Mouse (Mus musculus): Measurements from ENCODE around the gene B4galnt1. TPM values are rescaled to one million over a fixed set of nuclear protein-coding genes. Genes with fewer than 3 reads are reported as not detected.
"Not testable (repeated sequence)": the region's sequence is repeated elsewhere in the genome, so short reads cannot be mapped to it uniquely, and the experiment has no call there.

Gene B4galnt1
- polyA plus RNA-seq, 1 experiment from 2014 or later = 27.2 TPM

GRCm38 (mm10) chr10:127156089-127156488 lies 8.9 kb upstream of the B4galnt1 start:
- Histone ChIP-seq H3K4me3 (ENCODE audit: low read depth, low read length) (no peak overlapping the region), H3K4me2 (ENCODE audit: low read depth, low read length) (no peak overlapping the region), H3K27ac (ENCODE audit: low read depth) (peak overlapping the region; percentile 86), H3K4me1 (ENCODE audit: insufficient read depth) (peaks cover 9% of the 10 kb centered on the region), H3K36me3 (replicated peaks; ENCODE audit: insufficient read depth, low read length) (no peaks in the 10 kb centered on the region), H3K9ac (replicated peaks) (no peak overlapping the region), H3K27me3 (ENCODE audit: insufficient read depth, low read length) (no peaks in the 10 kb centered on the region), H3K9me3 (ENCODE audit: low read length) (no peaks in the 10 kb centered on the region)
- ATAC-seq (peak; percentile 38), DNase-seq (no peak)
- WGBS (ENCODE audit: insufficient replicate concordance) = 73% methylated on average over 1 of the region's 1 CpGs
- TF ChIP-seq CTCF (IDR thresholded peaks at IDR 0.05; ENCODE audit: low read depth) (no peak), EP300 (IDR thresholded peaks at IDR 0.05; ENCODE audit: low read depth) (peak; percentile 21; the same call in 1 of the 2 replicates)

GRCm38 (mm10) chr10:127156511-127156910 lies 8.5 kb upstream of the B4galnt1 start:
- Histone ChIP-seq H3K9me3 (ENCODE audit: low read length) (no peaks in the 10 kb centered on the region), H3K4me3 (ENCODE audit: low read depth, low read length) (no peak overlapping the region), H3K27ac (ENCODE audit: low read depth) (peak overlapping the region; percentile 86), H3K4me1 (ENCODE audit: insufficient read depth) (peaks cover 5% of the 10 kb centered on the region), H3K4me2 (ENCODE audit: low read depth, low read length) (no peak overlapping the region), H3K27me3 (ENCODE audit: insufficient read depth, low read length) (no peaks in the 10 kb centered on the region), H3K9ac (replicated peaks) (no peak overlapping the region), H3K36me3 (replicated peaks; ENCODE audit: insufficient read depth, low read length) (no peaks in the 10 kb centered on the region)
- no peak for DNase-seq
- peak; percentile 76 for ATAC-seq
- WGBS (ENCODE audit: insufficient replicate concordance) = 54% methylated on average over 1 of the region's 1 CpGs
- TF ChIP-seq CTCF (IDR thresholded peaks at IDR 0.05; ENCODE audit: low read depth) (no peak), EP300 (IDR thresholded peaks at IDR 0.05; ENCODE audit: low read depth) (no peak)

- TF ChIP-seq EP300 (IDR thresholded peaks at IDR 0.05; ENCODE audit: low read depth) (no peak), CTCF (IDR thresholded peaks at IDR 0.05; ENCODE audit: low read depth) (no peak)
- no peak for DNase-seq
- Histone ChIP-seq H3K36me3 (replicated peaks; ENCODE audit: insufficient read depth, low read length) (no peaks in the 10 kb centered on the region), H3K4me2 (ENCODE audit: low read depth, low read length) (no peak overlapping the region), H3K27ac (ENCODE audit: low read depth) (no peak overlapping the region), H3K4me3 (ENCODE audit: low read depth, low read length) (no peak overlapping the region), H3K4me1 (ENCODE audit: insufficient read depth) (peaks cover 9% of the 10 kb centered on the region), H3K9me3 (ENCODE audit: low read length) (no peaks in the 10 kb centered on the region), H3K9ac (replicated peaks) (no peak overlapping the region), H3K27me3 (ENCODE audit: insufficient read depth, low read length) (no peaks in the 10 kb centered on the region)
- WGBS (ENCODE audit: insufficient replicate concordance) = 52% methylated on average over 3 of the region's 3 CpGs
- ATAC-seq = no peak
These were observed 6.6 kb upstream of the B4galnt1 start for GRCm38 (mm10) chr10:127158471-127158870.

GRCm38 (mm10) chr10:127160081-127160480 lies 4.9 kb upstream of the B4galnt1 start:
- Histone ChIP-seq H3K36me3 (replicated peaks; ENCODE audit: insufficient read depth, low read length) (no peaks in the 10 kb centered on the region), H3K27ac (ENCODE audit: low read depth) (0 out of 2 replicates have a peak overlapping the region, but pooled peaks have one; percentile 48), H3K27me3 (ENCODE audit: insufficient read depth, low read length) (no peaks in the 10 kb centered on the region), H3K9me3 (ENCODE audit: low read length) (no peaks in the 10 kb centered on the region), H3K9ac (replicated peaks) (no peak overlapping the region), H3K4me2 (ENCODE audit: low read depth, low read length) (no peak overlapping the region), H3K4me3 (ENCODE audit: low read depth, low read length) (no peak overlapping the region), H3K4me1 (ENCODE audit: insufficient read depth) (peaks cover 7% of the 10 kb centered on the region)
- no peak for DNase-seq
- WGBS (ENCODE audit: insufficient replicate concordance) = 70% methylated on average over 9 of the region's 9 CpGs
- TF ChIP-seq CTCF (IDR thresholded peaks at IDR 0.05; ENCODE audit: low read depth) (no peak), EP300 (IDR thresholded peaks at IDR 0.05; ENCODE audit: low read depth) (no peak)
- ATAC-seq = no peak

GRCm38 (mm10) chr10:127160728-127161127 lies 4.3 kb upstream of the B4galnt1 start:
- whole genome bisulfite sequencing (ENCODE audit: insufficient replicate concordance) = 46% methylated on average over 3 of the region's 3 CpGs
- ATAC-seq = no peak

GRCm38 (mm10) chr10:127162771-127163261 lies 2.2 kb upstream of the B4galnt1 start:
- not testable (repeated sequence) for H3K9ac ChIP-seq (replicated peaks); ATAC-seq; H3K4me2 ChIP-seq (ENCODE audit: low read depth, low read length); H3K27me3 ChIP-seq (ENCODE audit: insufficient read depth, low read length); H3K9me3 ChIP-seq (ENCODE audit: low read length); H3K4me3 ChIP-seq (ENCODE audit: low read depth, low read length); H3K36me3 ChIP-seq (replicated peaks; ENCODE audit: insufficient read depth, low read length); DNase-seq
- Histone ChIP-seq H3K4me1 (ENCODE audit: insufficient read depth) (peaks cover 17% of the 10 kb centered on the region), H3K27ac (ENCODE audit: low read depth) (0 out of 2 replicates have a peak overlapping the region, but pooled peaks have one; percentile 29)
- WGBS (ENCODE audit: insufficient replicate concordance) = 42% methylated on average over 7 of the region's 7 CpGs

More at GRCm38 (mm10) chr10:127160728-127161127, 4.3 kb upstream of the B4galnt1 start:
- Histone ChIP-seq H3K9me3 (ENCODE audit: low read length) (no peaks in the 10 kb centered on the region), H3K4me1 (ENCODE audit: insufficient read depth) (peaks cover 13% of the 10 kb centered on the region), H3K36me3 (replicated peaks; ENCODE audit: insufficient read depth, low read length) (no peaks in the 10 kb centered on the region), H3K4me3 (ENCODE audit: low read depth, low read length) (no peak overlapping the region), H3K27me3 (ENCODE audit: insufficient read depth, low read length) (no peaks in the 10 kb centered on the region), H3K27ac (ENCODE audit: low read depth) (no peak overlapping the region), H3K4me2 (ENCODE audit: low read depth, low read length) (no peak overlapping the region), H3K9ac (replicated peaks) (no peak overlapping the region)
- no peak for TF ChIP-seq EP300 (IDR thresholded peaks at IDR 0.05; ENCODE audit: low read depth)
- TF ChIP-seq CTCF (IDR thresholded peaks at IDR 0.05; ENCODE audit: low read depth) = no peak
- no peak for DNase-seq
